Mouse (Mus musculus): ENCODE measurements around the gene Akap2. TPM values are rescaled to one million over a fixed set of nuclear protein-coding genes. Genes with fewer than 3 reads are reported as not detected.
A peak's percentile ranks its signal among the peaks of the same experiment; 100 is the strongest.

The Akap2 gene
- polyA plus RNA-seq, 1 experiment from 2014 or later: 5.6 TPM

GRCm38 (mm10) chr4:57757997-57758396, 40.5 kb downstream of the Akap2 start:
- no peak for DNase-seq (ENCODE audit: low spot score)
- H3K9ac ChIP-seq (ENCODE audit: low read depth, low read length): no peak overlapping the region
- no peak overlapping the region for H3K4me2 ChIP-seq
- H3K9me3 ChIP-seq (ENCODE audit: control insufficient read depth, low read length): no peaks in the 10 kb centered on the region
- H3K36me3 ChIP-seq (ENCODE audit: control insufficient read depth, insufficient read depth, low read length): no peaks in the 10 kb centered on the region
- no peak for ATAC-seq (replicated peaks; ENCODE audit: low FRiP score)
- H3K27ac ChIP-seq (ENCODE audit: low read depth, low read length): no peak overlapping the region
- H3K4me1 ChIP-seq (replicated peaks; ENCODE audit: control insufficient read depth, insufficient read depth, low read length): no peaks in the 10 kb centered on the region
- 79% methylated on average over 11 of the region's 11 CpGs for WGBS
- H3K4me3 ChIP-seq (ENCODE audit: low read depth, low read length): no peak overlapping the region
- H3K27me3 ChIP-seq (replicated peaks; ENCODE audit: control insufficient read depth, insufficient read depth, low read length): no peaks in the 10 kb centered on the region

- Histone ChIP-seq H3K4me1 (replicated peaks; ENCODE audit: control insufficient read depth, insufficient read depth, low read length) (no peaks in the 10 kb centered on the region), H3K27ac (ENCODE audit: low read depth, low read length) (no peak overlapping the region), H3K27me3 (replicated peaks; ENCODE audit: control insufficient read depth, insufficient read depth, low read length) (no peaks in the 10 kb centered on the region), H3K9ac (ENCODE audit: low read depth, low read length) (no peak overlapping the region), H3K4me3 (ENCODE audit: low read depth, low read length) (no peak overlapping the region), H3K9me3 (ENCODE audit: control insufficient read depth, low read length) (no peaks in the 10 kb centered on the region), H3K36me3 (ENCODE audit: control insufficient read depth, insufficient read depth, low read length) (no peaks in the 10 kb centered on the region), H3K4me2 (no peak overlapping the region)
- DNase-seq (ENCODE audit: low spot score): no peak
- WGBS: 73% methylated on average over 7 of the region's 7 CpGs
- no peak for ATAC-seq (replicated peaks; ENCODE audit: low FRiP score)
Measured at GRCm38 (mm10) chr4:57762424-57762823, 45.0 kb downstream of the Akap2 start.

GRCm38 (mm10) chr4:57764392-57764791, 46.9 kb downstream of the Akap2 start:
- Histone ChIP-seq H3K9ac (ENCODE audit: low read depth, low read length) (no peak overlapping the region), H3K36me3 (ENCODE audit: control insufficient read depth, insufficient read depth, low read length) (no peaks in the 10 kb centered on the region), H3K27ac (ENCODE audit: low read depth, low read length) (no peak overlapping the region), H3K4me1 (replicated peaks; ENCODE audit: control insufficient read depth, insufficient read depth, low read length) (no peaks in the 10 kb centered on the region), H3K9me3 (ENCODE audit: control insufficient read depth, low read length) (no peaks in the 10 kb centered on the region), H3K4me2 (no peak overlapping the region), H3K27me3 (replicated peaks; ENCODE audit: control insufficient read depth, insufficient read depth, low read length) (no peaks in the 10 kb centered on the region), H3K4me3 (ENCODE audit: low read depth, low read length) (no peak overlapping the region)
- WGBS: 68% methylated on average over 1 of the region's 1 CpGs
- DNase-seq (ENCODE audit: low spot score) (no peak), ATAC-seq (replicated peaks; ENCODE audit: low FRiP score) (no peak)

GRCm38 (mm10) chr4:57764926-57765325, 47.5 kb downstream of the Akap2 start:
- no peak for DNase-seq (ENCODE audit: low spot score)
- Histone ChIP-seq H3K9ac (ENCODE audit: low read depth, low read length) (no peak overlapping the region), H3K9me3 (ENCODE audit: control insufficient read depth, low read length) (no peaks in the 10 kb centered on the region), H3K4me1 (replicated peaks; ENCODE audit: control insufficient read depth, insufficient read depth, low read length) (no peaks in the 10 kb centered on the region), H3K27ac (ENCODE audit: low read depth, low read length) (no peak overlapping the region), H3K27me3 (replicated peaks; ENCODE audit: control insufficient read depth, insufficient read depth, low read length) (no peaks in the 10 kb centered on the region), H3K36me3 (ENCODE audit: control insufficient read depth, insufficient read depth, low read length) (no peaks in the 10 kb centered on the region), H3K4me2 (no peak overlapping the region), H3K4me3 (ENCODE audit: low read depth, low read length) (no peak overlapping the region)
- no peak for ATAC-seq (replicated peaks; ENCODE audit: low FRiP score)
- WGBS: 65% methylated on average over 1 of the region's 1 CpGs

- 62% methylated on average over 4 of the region's 4 CpGs for WGBS
- no peaks in the 10 kb centered on the region for H3K27me3 ChIP-seq (replicated peaks; ENCODE audit: control insufficient read depth, insufficient read depth, low read length)
- H3K4me1 ChIP-seq (replicated peaks; ENCODE audit: control insufficient read depth, insufficient read depth, low read length): no peaks in the 10 kb centered on the region
- no peak overlapping the region for H3K4me2 ChIP-seq
- no peak overlapping the region for H3K9ac ChIP-seq (ENCODE audit: low read depth, low read length)
- DNase-seq (ENCODE audit: low spot score) (no peak), ATAC-seq (replicated peaks; ENCODE audit: low FRiP score) (no peak)
- no peak overlapping the region for H3K4me3 ChIP-seq (ENCODE audit: low read depth, low read length)
- no peak overlapping the region for H3K27ac ChIP-seq (ENCODE audit: low read depth, low read length)
- no peaks in the 10 kb centered on the region for H3K36me3 ChIP-seq (ENCODE audit: control insufficient read depth, insufficient read depth, low read length)
- no peaks in the 10 kb centered on the region for H3K9me3 ChIP-seq (ENCODE audit: control insufficient read depth, low read length)
Measured at GRCm38 (mm10) chr4:57765806-57766205, 48.3 kb downstream of the Akap2 start.

GRCm38 (mm10) chr4:57769007-57769406, 51.5 kb downstream of the Akap2 start:
- no peaks in the 10 kb centered on the region for H3K27me3 ChIP-seq (replicated peaks; ENCODE audit: control insufficient read depth, insufficient read depth, low read length)
- H3K36me3 ChIP-seq (ENCODE audit: control insufficient read depth, insufficient read depth, low read length): no peaks in the 10 kb centered on the region
- no peak overlapping the region for H3K4me2 ChIP-seq
- no peaks in the 10 kb centered on the region for H3K4me1 ChIP-seq (replicated peaks; ENCODE audit: control insufficient read depth, insufficient read depth, low read length)
- no peak overlapping the region for H3K27ac ChIP-seq (ENCODE audit: low read depth, low read length)
- WGBS: 78% methylated on average over 3 of the region's 3 CpGs
- no peak overlapping the region for H3K9ac ChIP-seq (ENCODE audit: low read depth, low read length)
- DNase-seq (ENCODE audit: low spot score): no peak
- no peaks in the 10 kb centered on the region for H3K9me3 ChIP-seq (ENCODE audit: control insufficient read depth, low read length)
- no peak for ATAC-seq (replicated peaks; ENCODE audit: low FRiP score)
- no peak overlapping the region for H3K4me3 ChIP-seq (ENCODE audit: low read depth, low read length)

GRCm38 (mm10) chr4:57770185-57770823, 52.8 kb downstream of the Akap2 start:
- Histone ChIP-seq H3K27me3 (replicated peaks; ENCODE audit: control insufficient read depth, insufficient read depth, low read length) (no peaks in the 10 kb centered on the region), H3K4me2 (no peak overlapping the region), H3K9me3 (ENCODE audit: control insufficient read depth, low read length) (no peaks in the 10 kb centered on the region), H3K4me1 (replicated peaks; ENCODE audit: control insufficient read depth, insufficient read depth, low read length) (no peaks in the 10 kb centered on the region), H3K27ac (ENCODE audit: low read depth, low read length) (no peak overlapping the region), H3K36me3 (ENCODE audit: control insufficient read depth, insufficient read depth, low read length) (no peaks in the 10 kb centered on the region), H3K9ac (ENCODE audit: low read depth, low read length) (no peak overlapping the region), H3K4me3 (ENCODE audit: low read depth, low read length) (no peak overlapping the region)
- no peak for DNase-seq (ENCODE audit: low spot score)
- ATAC-seq (replicated peaks; ENCODE audit: low FRiP score): no peak
- 81% methylated on average over 4 of the region's 4 CpGs for WGBS

- no peak overlapping the region for H3K9ac ChIP-seq (ENCODE audit: low read depth, low read length)
- no peaks in the 10 kb centered on the region for H3K9me3 ChIP-seq (ENCODE audit: control insufficient read depth, low read length)
- H3K4me1 ChIP-seq (replicated peaks; ENCODE audit: control insufficient read depth, insufficient read depth, low read length): no peaks in the 10 kb centered on the region
- H3K27me3 ChIP-seq (replicated peaks; ENCODE audit: control insufficient read depth, insufficient read depth, low read length): no peaks in the 10 kb centered on the region
- no peaks in the 10 kb centered on the region for H3K36me3 ChIP-seq (ENCODE audit: control insufficient read depth, insufficient read depth, low read length)
- DNase-seq (ENCODE audit: low spot score): no peak
- H3K4me3 ChIP-seq (ENCODE audit: low read depth, low read length): no peak overlapping the region
- no peak overlapping the region for H3K27ac ChIP-seq (ENCODE audit: low read depth, low read length)
- ATAC-seq (replicated peaks; ENCODE audit: low FRiP score): no peak
- H3K4me2 ChIP-seq: no peak overlapping the region
- 87% methylated on average over 2 of the region's 2 CpGs for WGBS
Measured at GRCm38 (mm10) chr4:57771558-57772219, 54.2 kb downstream of the Akap2 start.

GRCm38 (mm10) chr4:57772851-57773510, 55.5 kb downstream of the Akap2 start:
- peak; percentile 29 for ATAC-seq (replicated peaks; ENCODE audit: low FRiP score)
- Histone ChIP-seq H3K4me3 (ENCODE audit: low read depth, low read length) (no peak overlapping the region), H3K27ac (ENCODE audit: low read depth, low read length) (no peak overlapping the region), H3K27me3 (replicated peaks; ENCODE audit: control insufficient read depth, insufficient read depth, low read length) (no peaks in the 10 kb centered on the region), H3K9me3 (ENCODE audit: control insufficient read depth, low read length) (no peaks in the 10 kb centered on the region), H3K4me1 (replicated peaks; ENCODE audit: control insufficient read depth, insufficient read depth, low read length) (no peaks in the 10 kb centered on the region), H3K4me2 (no peak overlapping the region), H3K36me3 (ENCODE audit: control insufficient read depth, insufficient read depth, low read length) (no peaks in the 10 kb centered on the region), H3K9ac (ENCODE audit: low read depth, low read length) (no peak overlapping the region)
- 20% methylated on average over 11 of the region's 11 CpGs for WGBS
- DNase-seq (ENCODE audit: low spot score): no peak

Measured in liver, embryonic 11.5 days (tissue).